Mouse (Mus musculus) liver, embryonic 16.5 days (tissue): ENCODE data around the gene Ssr2. TPM values are rescaled to one million over a fixed set of nuclear protein-coding genes. Genes with fewer than 3 reads are reported as not detected.

Experiments used
- ATAC-seq: fragments of 200-750 bp; cut with Nextera tagmentation; 2 replicates; pipeline ENCODE4 v1.8.0; 2017; ENCODE audit warnings: low read depth, mild to moderate bottlenecking, moderate number of reproducible peaks, moderate library complexity
- H3K27ac ChIP-seq: fragments of 300-500 bp; sonication (generic); 2 replicates; pipeline ENCODE4 v1.5.1; 2014; ENCODE audit warnings: mild to moderate bottlenecking, low read length
- H3K27me3 ChIP-seq: fragments of 300-500 bp; sonication (generic); 2 replicates; pipeline ENCODE4 v1.6.1; 2014; ENCODE audit warnings: low read depth, low read length, mixed read lengths; ENCODE audit not compliant: control insufficient read depth, insufficient read depth
- H3K36me3 ChIP-seq: fragments of 300-500 bp; sonication (generic); 2 replicates; pipeline ENCODE4 v1.6.1; 2014; ENCODE audit warnings: mild to moderate bottlenecking; ENCODE audit not compliant: control insufficient read depth, insufficient read depth
- H3K4me1 ChIP-seq: fragments of 300-500 bp; sonication (generic); 2 replicates; pipeline ENCODE4 v1.6.1; 2014; ENCODE audit warnings: low read depth, low read length, mixed read lengths; ENCODE audit not compliant: control insufficient read depth
- H3K4me2 ChIP-seq: fragments of 300-500 bp; sonication (generic); 2 replicates; pipeline ENCODE4 v1.6.1; 2014; ENCODE audit warnings: low read depth, low read length, mixed read lengths
- H3K4me3 ChIP-seq: fragments of 300-500 bp; sonication (generic); 2 replicates; pipeline ENCODE4 v1.5.1; 2014; ENCODE audit warnings: low read depth, mild to moderate bottlenecking, low read length
- H3K9ac ChIP-seq: fragments of 300-500 bp; sonication (generic); 2 replicates; pipeline ENCODE4 v1.6.1; 2014; ENCODE audit warnings: low read depth, low read length
- H3K9me3 ChIP-seq: fragments of 300-500 bp; sonication (generic); replicated peaks from 2 replicates; pipeline ENCODE4 v1.6.1; 2016; ENCODE audit warnings: low read length; ENCODE audit not compliant: control insufficient read depth
- WGBS: fragments of 180-500 bp; shearing (Covaris S2); extraction: QIAGEN DNeasy Blood & Tissue Kit; methylation state at CpG from one replicate; pipeline ENCODE4 v1.1.7; 2014; ENCODE audit not compliant: insufficient replicate concordance; 5-methylcytosine and 5-hydroxymethylcytosine counted together
- polyA plus RNA-seq: library from polyadenylated mRNA; unstranded; fragments of >200 nt; fragmentation: Nextera tagmentation; extraction: Ambion mirVana; gene quantifications from 2 replicates; pipeline ENCODE4 v1.2.1, GENCODE M21; 2015

Gene Ssr2
- polyA plus RNA-seq = 171 and 190 TPM in 2 replicates

DNA sequence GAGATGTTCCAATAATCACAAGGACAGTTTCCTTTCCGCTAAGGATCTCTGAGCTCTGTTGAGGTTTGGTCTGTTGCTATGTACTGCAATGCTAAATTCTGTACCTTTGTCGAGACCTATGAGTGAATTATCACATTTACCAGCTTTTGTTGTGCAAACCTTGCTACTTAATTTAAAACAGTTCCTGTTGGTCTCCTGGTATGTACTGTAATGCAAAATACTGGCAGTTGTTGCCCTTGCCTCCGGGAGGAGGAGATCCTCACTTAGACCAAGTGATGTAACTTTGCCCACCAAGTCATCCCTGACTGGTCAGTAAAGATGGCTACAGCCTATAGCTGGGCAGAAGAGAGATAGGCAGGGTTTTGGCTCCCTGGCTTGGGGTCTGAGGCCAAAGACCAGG is at the start of gene Ssr2:
Gene Ssr2, plus strand, starts transcription at position 337 of the 400 bp plus-strand sequence.
- no peak within 1 kb of the TSS for H3K9ac ChIP-seq
- no peaks in the 10 kb centered on the region for H3K9me3 ChIP-seq
- no peak within 1 kb of the TSS for H3K27ac ChIP-seq
- no peak for ATAC-seq
- H3K4me1 ChIP-seq = peaks cover 10% of the 10 kb centered on the region
- no peak within 1 kb of the TSS for H3K4me2 ChIP-seq
- no peaks in the 10 kb centered on the region for H3K36me3 ChIP-seq
- no peaks in the 10 kb centered on the region for H3K27me3 ChIP-seq
- H3K4me3 ChIP-seq = no peak within 1 kb of the TSS
- WGBS = 68% methylated on average over 3 of the region's 3 CpGs

DNA sequence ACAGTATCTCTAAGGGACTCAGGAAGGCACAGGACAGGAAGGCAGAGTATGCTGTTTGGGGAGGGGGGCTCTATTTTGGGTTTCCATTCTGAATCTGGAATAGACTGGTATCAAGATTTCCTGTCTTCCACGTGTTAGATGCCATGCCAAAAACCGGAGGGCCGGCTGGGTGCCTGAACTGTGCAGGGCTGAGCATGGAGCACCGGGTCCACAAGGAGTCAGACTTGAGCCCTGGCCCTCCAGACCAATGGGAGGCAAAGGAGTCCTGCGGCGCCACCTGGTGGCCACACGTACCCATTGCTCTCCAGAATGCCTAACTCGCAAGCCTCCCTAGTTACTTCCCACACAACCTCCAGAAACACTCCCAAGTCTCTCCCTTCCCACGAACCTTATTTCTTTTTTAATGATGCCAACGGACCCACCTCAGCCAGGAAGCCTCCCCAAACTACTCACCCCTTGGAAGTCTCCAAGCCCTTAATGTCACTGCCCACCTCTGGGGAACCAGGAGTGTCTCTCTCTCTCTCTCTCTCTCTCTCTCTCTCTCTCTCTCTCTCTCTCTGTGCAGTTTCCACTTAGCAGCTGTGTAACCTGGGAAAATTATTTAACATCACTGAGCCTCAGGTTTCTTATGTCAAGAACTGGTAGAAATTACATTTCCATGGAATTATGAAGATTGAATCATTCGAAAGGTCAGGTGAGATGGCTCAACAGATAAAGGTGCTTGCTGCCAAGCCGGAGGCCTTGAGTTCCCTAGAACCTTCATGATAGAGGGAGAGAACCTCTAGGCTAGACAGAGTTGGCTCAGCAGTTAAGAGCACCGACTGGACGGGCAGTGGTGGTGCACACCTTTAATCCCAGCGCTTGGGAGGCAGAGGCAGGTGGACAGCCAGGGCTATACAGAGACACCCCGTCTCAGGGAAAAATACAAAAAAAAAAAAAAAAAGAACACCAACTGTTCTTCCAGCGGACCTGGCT is 49.2 kb upstream of the Ssr2 start:
- Histone ChIP-seq H3K4me1 (peaks cover 16% of the 10 kb centered on the region), H3K4me3 (no peak overlapping the region), H3K36me3 (no peaks in the 10 kb centered on the region), H3K27ac (no peak overlapping the region), H3K9me3 (no peaks in the 10 kb centered on the region), H3K27me3 (no peaks in the 10 kb centered on the region), H3K9ac (no peak overlapping the region), H3K4me2 (no peak overlapping the region)
- peak; percentile 78 for ATAC-seq
- 29% methylated on average over 17 of the region's 17 CpGs for WGBS

DNA sequence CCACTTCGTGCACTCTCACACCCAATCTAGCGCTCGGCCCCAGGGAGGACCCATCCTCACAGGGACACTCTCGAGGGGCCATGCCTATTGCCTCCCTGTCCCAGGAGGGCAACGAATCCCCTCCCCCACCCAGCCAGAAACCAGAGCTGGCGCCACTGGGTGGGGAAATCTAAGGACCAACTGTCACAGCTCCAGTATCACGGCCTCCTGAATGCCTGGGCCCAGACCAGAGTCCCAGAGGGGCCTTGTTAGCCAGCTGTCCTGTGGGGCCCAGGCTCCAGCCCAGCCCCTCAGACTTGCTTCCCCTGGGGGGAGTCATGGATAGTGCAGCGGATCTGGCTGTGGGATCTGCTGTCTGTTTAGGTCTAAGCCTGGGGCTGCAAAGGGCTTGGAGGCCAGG is 48.1 kb upstream of the Ssr2 start:
- WGBS = 35% methylated on average over 8 of the region's 8 CpGs
- no peak overlapping the region for H3K4me3 ChIP-seq
- no peaks in the 10 kb centered on the region for H3K9me3 ChIP-seq
- no peak overlapping the region for H3K4me2 ChIP-seq
- no peak overlapping the region for H3K27ac ChIP-seq
- peaks cover under 1% of the 10 kb centered on the region for H3K27me3 ChIP-seq
- ATAC-seq = no peak
- H3K4me1 ChIP-seq = peaks cover 24% of the 10 kb centered on the region
- no peak overlapping the region for H3K9ac ChIP-seq
- no peaks in the 10 kb centered on the region for H3K36me3 ChIP-seq

DNA sequence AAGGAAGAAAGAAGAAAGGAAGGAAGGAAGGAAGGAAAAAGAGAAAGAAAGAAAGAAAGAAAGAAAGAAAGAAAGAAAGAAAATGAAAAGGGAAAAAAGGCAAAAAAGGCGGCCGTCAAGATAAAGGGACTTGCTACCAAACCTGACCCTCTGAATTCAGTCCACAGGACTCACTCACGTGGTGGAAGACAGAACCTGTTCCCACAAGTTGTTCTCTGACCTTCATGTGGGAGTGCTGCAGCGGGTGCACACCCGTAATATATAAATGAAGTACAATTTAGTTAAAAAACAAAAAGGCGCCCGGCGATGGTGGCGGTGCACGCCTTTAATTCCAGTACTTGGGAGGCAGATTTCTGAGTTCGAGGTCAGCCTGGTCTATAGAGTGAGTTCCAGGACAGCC is 47.0 kb upstream of the Ssr2 start:
- no peak for ATAC-seq
- H3K9me3 ChIP-seq = no peaks in the 10 kb centered on the region
- no peak overlapping the region for H3K27ac ChIP-seq
- peaks cover 9% of the 10 kb centered on the region for H3K27me3 ChIP-seq
- H3K4me3 ChIP-seq = no peak overlapping the region
- H3K4me1 ChIP-seq = peaks cover 29% of the 10 kb centered on the region
- H3K36me3 ChIP-seq = no peaks in the 10 kb centered on the region
- no peak overlapping the region for H3K9ac ChIP-seq
- WGBS = 81% methylated on average over 11 of the region's 11 CpGs
- H3K4me2 ChIP-seq = no peak overlapping the region

DNA sequence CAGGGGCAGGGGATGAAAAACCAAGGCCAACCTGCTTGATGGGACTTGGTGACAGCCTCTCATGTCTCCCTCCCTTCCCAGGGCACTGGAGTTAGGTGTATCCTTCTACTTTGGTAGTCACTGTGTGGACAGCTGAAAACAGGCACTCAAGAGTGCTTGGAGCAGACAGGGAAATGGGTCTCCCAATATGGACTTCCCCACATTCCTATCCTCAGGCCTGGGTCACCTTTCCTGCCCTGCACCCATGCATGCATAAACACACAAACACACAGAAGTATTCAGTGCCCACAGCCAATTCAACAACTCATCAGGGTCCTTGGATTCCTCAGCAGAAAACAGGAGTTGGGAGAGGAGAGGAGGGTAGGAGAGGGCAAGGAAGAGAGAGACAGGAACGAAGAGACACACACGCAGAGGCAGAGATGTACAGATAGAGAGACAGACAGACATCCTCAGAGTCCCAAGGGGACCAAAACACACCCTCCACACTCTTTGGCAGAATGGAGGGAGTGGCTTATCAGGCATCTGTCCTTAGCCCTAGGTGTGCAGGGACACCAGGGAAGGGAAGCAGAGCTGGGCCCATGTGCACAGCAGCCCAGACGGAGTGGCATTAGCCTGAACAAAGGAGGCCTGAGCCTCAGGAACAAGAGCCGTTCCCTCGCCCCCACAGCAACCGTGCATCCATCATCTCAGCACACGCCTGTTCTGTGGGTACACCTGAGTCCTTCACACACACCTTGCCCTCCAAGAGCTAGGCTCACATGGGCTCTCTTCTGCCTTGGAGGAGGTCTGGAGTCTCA is 46.3 kb upstream of the Ssr2 start:
- Histone ChIP-seq H3K9ac (no peak overlapping the region), H3K4me2 (no peak overlapping the region), H3K9me3 (no peaks in the 10 kb centered on the region)

DNA sequence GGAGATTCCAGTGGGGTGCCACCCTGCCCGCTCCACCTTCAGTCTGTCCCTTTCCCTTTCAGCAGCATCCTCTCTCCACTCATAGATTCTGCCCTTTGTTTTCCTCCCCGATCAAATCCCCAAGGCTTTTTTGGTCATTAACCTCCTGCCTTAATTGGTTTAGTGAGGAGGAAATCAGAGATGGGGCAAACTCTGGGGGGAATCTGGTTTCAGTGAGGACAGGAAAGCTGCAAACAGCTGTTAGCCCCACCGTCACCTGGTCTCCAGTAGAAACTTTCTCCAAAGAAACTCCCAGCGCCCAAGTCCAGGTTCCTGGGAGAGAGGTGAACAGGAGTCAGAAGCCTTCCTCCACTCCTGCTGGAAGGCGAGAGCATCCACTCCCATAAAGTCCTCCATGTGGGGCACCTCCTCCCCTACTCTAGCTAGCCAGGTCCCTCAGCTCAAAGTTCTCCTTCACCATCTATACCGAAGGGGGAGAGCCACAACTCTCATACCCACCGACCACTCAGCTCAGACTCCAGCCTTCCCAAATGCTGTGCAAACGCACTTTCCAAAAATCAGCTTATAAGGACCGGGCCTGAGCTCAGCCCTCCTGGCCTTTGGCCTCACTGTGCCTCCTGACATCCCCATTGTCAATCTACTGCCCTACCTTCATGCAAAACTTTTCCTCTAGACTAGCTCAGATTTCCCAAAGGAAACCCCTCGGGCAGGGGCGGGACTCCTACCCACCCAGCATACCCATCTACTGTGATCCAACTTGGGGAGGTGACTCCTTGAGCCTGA is 45.4 kb upstream of the Ssr2 start:
- Histone ChIP-seq H3K27me3 (peaks cover 9% of the 10 kb centered on the region), H3K4me2 (peak overlapping the region; percentile 97), H3K4me3 (no peak overlapping the region; the same call in 1 of the 2 replicates), H3K4me1 (peaks cover 29% of the 10 kb centered on the region), H3K9me3 (no peaks in the 10 kb centered on the region), H3K27ac (no peak overlapping the region), H3K36me3 (no peaks in the 10 kb centered on the region), H3K9ac (no peak overlapping the region)
- 46% methylated on average over 11 of the region's 11 CpGs for WGBS
- ATAC-seq = no peak

More for the DNA sequence above, 46.3 kb upstream of the Ssr2 start:
- H3K27ac ChIP-seq = no peak overlapping the region
- ATAC-seq = no peak
- peaks cover 9% of the 10 kb centered on the region for H3K27me3 ChIP-seq
- WGBS = 58% methylated on average over 7 of the region's 7 CpGs
- no peaks in the 10 kb centered on the region for H3K36me3 ChIP-seq
- peaks cover 29% of the 10 kb centered on the region for H3K4me1 ChIP-seq
- no peak overlapping the region for H3K4me3 ChIP-seq

DNA sequence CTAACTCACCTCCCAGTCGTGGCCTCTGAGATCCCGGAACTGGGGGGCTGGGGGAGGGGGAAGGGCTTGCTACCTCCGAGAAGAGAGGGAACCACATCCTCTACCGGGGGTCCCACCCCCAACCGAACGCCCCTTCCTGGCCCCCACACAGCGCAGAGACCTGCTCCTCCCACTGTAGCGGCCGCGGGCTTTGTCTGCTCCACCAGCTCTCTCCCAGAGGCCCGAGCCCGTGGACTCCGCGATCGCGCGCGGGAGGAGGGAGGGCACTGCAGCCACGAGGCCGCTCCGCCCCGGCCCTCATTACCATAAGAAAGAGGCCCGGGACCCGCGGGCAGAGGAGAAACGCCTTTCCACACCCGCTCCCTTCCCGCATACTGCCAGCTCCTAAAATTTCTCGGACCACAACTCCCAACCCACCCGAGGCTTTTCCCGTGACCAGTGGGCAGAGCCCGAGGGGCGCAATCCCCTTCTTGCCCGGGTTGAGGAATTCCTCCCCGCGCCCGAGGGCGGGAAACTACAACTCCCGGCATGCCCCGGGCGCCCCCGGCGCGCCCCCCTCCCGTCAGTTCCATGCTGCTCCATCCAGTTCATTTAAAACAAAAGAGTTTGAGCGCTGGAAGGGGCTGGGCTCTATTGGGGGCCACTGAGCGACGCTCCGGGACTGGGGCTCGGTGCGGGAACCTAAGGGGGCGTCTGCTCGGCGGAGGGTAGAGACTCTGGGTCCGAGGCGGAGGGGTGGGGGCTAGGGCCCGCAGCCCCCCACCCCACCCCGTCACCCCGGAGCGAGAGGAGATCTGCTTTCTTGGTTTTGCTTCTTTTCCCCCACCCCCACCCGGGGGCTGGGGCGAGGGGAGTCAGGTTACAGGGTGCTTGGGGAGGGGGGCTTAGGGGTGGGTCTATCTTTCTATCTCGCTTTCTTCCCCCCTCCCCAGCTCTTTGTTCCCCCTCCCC is 44.1 kb upstream of the Ssr2 start:
- peaks cover 36% of the 10 kb centered on the region for H3K4me1 ChIP-seq
- H3K9me3 ChIP-seq = no peaks in the 10 kb centered on the region
- peak overlapping the region; percentile 74 for H3K4me3 ChIP-seq
- peak overlapping the region; percentile 48 for H3K27ac ChIP-seq
- WGBS = under 1% methylated on average over 62 of the region's 63 CpGs
- H3K27me3 ChIP-seq = peaks cover 9% of the 10 kb centered on the region
- H3K36me3 ChIP-seq = no peaks in the 10 kb centered on the region
- peak overlapping the region; percentile 74 for H3K9ac ChIP-seq
- H3K4me2 ChIP-seq = peak overlapping the region; percentile 97
- peak; percentile 63 for ATAC-seq

DNA sequence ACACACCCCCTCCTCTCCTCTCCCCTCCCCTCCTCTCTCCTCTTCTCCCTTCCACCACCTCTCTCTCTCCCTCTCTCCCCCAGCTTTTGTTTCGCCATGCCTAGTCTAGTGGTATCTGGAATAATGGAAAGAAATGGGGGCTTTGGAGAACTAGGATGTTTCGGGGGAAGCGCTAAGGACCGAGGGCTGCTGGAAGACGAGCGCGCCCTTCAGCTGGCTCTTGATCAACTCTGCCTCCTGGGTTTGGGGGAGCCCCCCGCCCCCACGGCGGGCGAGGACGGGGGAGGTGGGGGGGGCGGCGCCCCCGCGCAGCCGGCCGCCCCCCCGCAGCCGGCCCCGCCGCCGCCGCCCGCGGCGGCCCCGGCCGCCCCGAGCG is 43.4 kb upstream of the Ssr2 start, which contains the start of gene Mex3a:
Gene Mex3a, plus strand, starts transcription at position 97 of the 376 bp plus-strand sequence.
- under 1% methylated on average over 17 of the region's 31 CpGs for WGBS
- peaks cover 41% of the 10 kb centered on the region for H3K4me1 ChIP-seq
- no peaks in the 10 kb centered on the region for H3K36me3 ChIP-seq
- H3K27me3 ChIP-seq = peaks cover 9% of the 10 kb centered on the region
- peak within 1 kb of the TSS; percentile 48 for H3K27ac ChIP-seq
- ATAC-seq = no peak
- H3K4me3 ChIP-seq = peak within 1 kb of the TSS; percentile 74
- peak within 1 kb of the TSS; percentile 97 for H3K4me2 ChIP-seq
- no peaks in the 10 kb centered on the region for H3K9me3 ChIP-seq
- peak within 1 kb of the TSS; percentile 74 for H3K9ac ChIP-seq
